Mouse (Mus musculus) liver, embryonic 12.5 days (tissue): ENCODE data around the gene Xpo4. TPM values are rescaled to one million over a fixed set of nuclear protein-coding genes. Genes with fewer than 3 reads are reported as not detected.

Experiments used
- ATAC-seq: fragments of 200-750 bp; cut with Nextera tagmentation; 2 replicates; pipeline ENCODE4 v1.8.0; 2017; ENCODE audit warnings: moderate number of reproducible peaks, mild to moderate bottlenecking, moderate library complexity
- H3K27ac ChIP-seq: fragments of 300-500 bp; sonication (generic); 2 replicates; pipeline ENCODE4 v1.5.1; 2016; ENCODE audit warnings: mild to moderate bottlenecking
- H3K27me3 ChIP-seq: fragments of 300-500 bp; sonication (generic); replicated peaks from 2 replicates; pipeline ENCODE4 v1.6.1; 2016; ENCODE audit warnings: mild to moderate bottlenecking, moderate library complexity
- H3K36me3 ChIP-seq: fragments of 300-500 bp; sonication (generic); 2 replicates; pipeline ENCODE4 v1.6.1; 2016; ENCODE audit warnings: mild to moderate bottlenecking, moderate library complexity
- H3K4me1 ChIP-seq: fragments of 300-500 bp; sonication (generic); 2 replicates; pipeline ENCODE4 v1.6.1; 2016
- H3K4me2 ChIP-seq: fragments of 300-500 bp; sonication (generic); 2 replicates; pipeline ENCODE4 v1.6.1; 2016; ENCODE audit warnings: mild to moderate bottlenecking, moderate library complexity
- H3K4me3 ChIP-seq: fragments of 300-500 bp; sonication (generic); 2 replicates; pipeline ENCODE4 v1.5.1; 2016; ENCODE audit warnings: mild to moderate bottlenecking, moderate library complexity
- H3K9ac ChIP-seq: fragments of 300-500 bp; sonication (generic); 2 replicates; pipeline ENCODE4 v1.6.1; 2016; ENCODE audit warnings: mild to moderate bottlenecking, moderate library complexity
- H3K9me3 ChIP-seq: fragments of 300-500 bp; sonication (generic); replicated peaks from 2 replicates; pipeline ENCODE4 v1.6.1; 2016; ENCODE audit warnings: mild to moderate bottlenecking, moderate library complexity
- WGBS: fragments of 180-500 bp; shearing (Covaris S2); methylation state at CpG from one replicate; pipeline ENCODE4 v1.1.7; 2016; ENCODE audit not compliant: insufficient replicate concordance; 5-methylcytosine and 5-hydroxymethylcytosine counted together
- polyA plus RNA-seq: library from polyadenylated mRNA; unstranded; fragments of >200 nt; fragmentation: Nextera tagmentation; extraction: Ambion mirVana; gene quantifications from 2 replicates; pipeline ENCODE4 v1.2.1, GENCODE M21; 2016

Gene Xpo4
- polyA plus RNA-seq, 1 experiment from 2014 or later = 28.9 TPM

DNA sequence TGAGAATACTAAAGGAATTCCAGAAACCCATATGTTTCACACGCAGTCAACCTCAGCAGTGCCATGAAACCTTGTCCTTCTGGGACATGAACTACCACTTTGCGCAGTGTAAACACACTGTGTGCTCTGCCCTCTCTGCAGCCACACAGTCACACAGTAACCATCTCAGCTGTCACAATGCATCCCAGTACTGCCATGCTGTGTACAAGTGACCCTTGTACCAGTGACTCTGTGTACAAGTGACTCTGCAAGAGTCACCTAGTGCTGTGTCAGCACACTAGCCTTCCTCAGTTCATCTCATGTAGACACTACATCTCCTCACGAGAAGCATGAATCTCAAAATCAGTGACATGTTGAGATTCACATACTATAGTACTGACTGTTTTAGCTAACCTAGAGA is 132.7 kb downstream of the Xpo4 start:
- whole genome bisulfite sequencing = 74% methylated on average over 3 of the region's 3 CpGs
- H3K9ac ChIP-seq = no peak overlapping the region
- no peak overlapping the region for H3K4me2 ChIP-seq
- no peak overlapping the region for H3K27ac ChIP-seq
- no peaks in the 10 kb centered on the region for H3K36me3 ChIP-seq
- no peak overlapping the region for H3K4me3 ChIP-seq
- no peaks in the 10 kb centered on the region for H3K9me3 ChIP-seq
- peaks cover 39% of the 10 kb centered on the region for H3K27me3 ChIP-seq
- peaks cover 7% of the 10 kb centered on the region; the same call in 1 of the 2 replicates for H3K4me1 ChIP-seq
- ATAC-seq = no peak

DNA sequence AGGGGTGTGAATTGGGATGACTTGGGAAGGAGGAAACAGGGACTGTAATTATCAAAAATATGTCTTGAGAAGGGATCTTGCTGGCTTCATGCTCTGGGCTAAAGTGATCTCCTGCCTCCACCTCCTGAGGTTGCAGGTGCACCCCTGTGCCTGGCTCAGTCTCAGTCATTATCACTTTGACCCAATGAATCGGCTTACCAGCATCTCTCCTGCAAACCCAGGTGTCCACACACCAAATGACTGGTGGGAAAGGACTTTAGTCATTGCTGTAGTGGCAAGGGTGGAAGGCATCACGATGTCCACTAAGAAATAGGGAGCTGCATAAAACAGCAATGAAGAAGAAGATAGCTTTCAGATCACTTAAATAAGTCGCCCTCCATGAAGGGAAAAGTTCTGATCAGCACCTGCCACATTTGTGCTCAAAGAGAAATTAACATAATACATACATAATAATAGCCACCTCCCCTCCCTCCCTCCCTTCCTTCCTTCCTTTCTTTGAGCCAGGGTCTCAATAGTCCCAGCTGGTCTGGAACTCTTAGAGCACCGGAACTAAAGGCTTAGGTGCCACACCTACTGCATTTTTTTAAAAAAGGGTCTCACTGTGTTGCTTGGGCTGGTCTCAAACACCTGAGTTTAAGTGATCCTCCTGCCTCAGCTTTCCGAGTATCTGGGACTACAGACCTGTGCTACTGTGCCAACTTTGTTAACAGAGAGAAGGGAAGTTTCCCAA is 135.3 kb downstream of the Xpo4 start:
- Histone ChIP-seq H3K4me3 (no peak overlapping the region), H3K4me1 (peaks cover 10% of the 10 kb centered on the region), H3K27me3 (peaks cover 46% of the 10 kb centered on the region), H3K36me3 (no peaks in the 10 kb centered on the region), H3K9me3 (no peaks in the 10 kb centered on the region), H3K9ac (no peak overlapping the region), H3K4me2 (no peak overlapping the region), H3K27ac (no peak overlapping the region)
- WGBS = 50% methylated on average over 5 of the region's 5 CpGs
- ATAC-seq = no peak

DNA sequence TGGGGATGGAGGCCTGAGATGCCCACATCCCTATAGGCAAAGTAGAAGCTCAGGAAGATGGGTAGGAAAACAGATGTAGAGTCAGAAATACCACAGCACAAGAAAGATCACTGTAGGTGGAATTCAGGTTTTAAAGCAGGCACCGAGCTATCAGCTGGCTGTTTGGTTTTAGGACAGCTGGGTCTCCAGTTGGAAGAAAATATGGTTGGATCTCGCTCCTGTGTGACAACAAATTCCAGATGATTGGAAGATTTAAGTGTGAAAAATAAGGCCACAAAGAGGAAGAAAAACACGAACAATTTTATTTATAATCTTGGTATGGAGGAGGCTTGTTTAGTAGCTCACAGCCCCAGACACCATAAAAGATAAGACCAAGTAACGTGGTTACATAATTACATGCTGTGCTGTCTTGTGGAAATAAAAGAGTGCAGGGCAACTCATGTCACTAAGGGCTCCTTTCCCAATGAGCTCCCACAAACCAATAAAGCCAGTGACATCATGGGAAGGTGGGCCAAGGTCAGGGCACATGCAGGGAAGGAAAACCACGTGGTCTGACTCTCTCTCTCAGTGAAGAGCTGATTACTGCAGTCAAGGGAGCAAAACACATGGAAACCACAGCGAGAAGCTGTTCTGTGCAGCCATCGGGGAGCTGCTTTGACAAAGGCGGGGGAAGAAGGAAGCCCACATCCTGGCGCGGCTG is 136.0 kb downstream of the Xpo4 start:
- ATAC-seq = no peak
- H3K4me2 ChIP-seq = no peak overlapping the region

GRCm38 (mm10) chr14:57527598-57527997 is 137.6 kb downstream of the Xpo4 start:
- Histone ChIP-seq H3K4me3 (no peak overlapping the region), H3K27ac (no peak overlapping the region), H3K36me3 (no peaks in the 10 kb centered on the region), H3K4me2 (no peak overlapping the region), H3K9me3 (no peaks in the 10 kb centered on the region), H3K9ac (no peak overlapping the region), H3K27me3 (peaks cover 58% of the 10 kb centered on the region), H3K4me1 (peaks cover 14% of the 10 kb centered on the region)
- ATAC-seq = no peak
- 35% methylated on average over 2 of the region's 2 CpGs for WGBS

More for the DNA sequence above, 136.0 kb downstream of the Xpo4 start:
- H3K27me3 ChIP-seq = peaks cover 46% of the 10 kb centered on the region
- no peaks in the 10 kb centered on the region for H3K36me3 ChIP-seq
- no peak overlapping the region for H3K4me3 ChIP-seq
- H3K9me3 ChIP-seq = no peaks in the 10 kb centered on the region
- H3K9ac ChIP-seq = no peak overlapping the region
- H3K4me1 ChIP-seq = peaks cover 14% of the 10 kb centered on the region
- WGBS = 27% methylated on average over 10 of the region's 10 CpGs
- H3K27ac ChIP-seq = no peak overlapping the region

Other genes starting within 250 kb of the Xpo4 start
- gene Ift88, start 241.4 kb downstream of the Xpo4 start, polyA plus RNA-seq = 2.4 and 2.6 TPM in 2 replicates
- 0.68 and 1.4 TPM in 2 replicates for gene Il17d, start 140.7 kb downstream of the Xpo4 start, polyA plus RNA-seq
- gene Eef1akmt1, start 93.8 kb downstream of the Xpo4 start, polyA plus RNA-seq = 53.6 and 54.5 TPM in 2 replicates
- not detected in 2 replicates for gene Gm49361, start 80.7 kb upstream of the Xpo4 start, polyA plus RNA-seq
- gene Lats2, start 93.0 kb upstream of the Xpo4 start, polyA plus RNA-seq = 6.6 and 7.3 TPM in 2 replicates
- 14.5 and 16.1 TPM in 2 replicates for gene Sap18, start 132.8 kb upstream of the Xpo4 start, polyA plus RNA-seq
- gene Ska3, start 160.8 kb upstream of the Xpo4 start, polyA plus RNA-seq = 28.6 and 30.1 TPM in 2 replicates
- 193 and 200 TPM in 2 replicates for gene Mrpl57, start 160.8 kb upstream of the Xpo4 start, polyA plus RNA-seq
- gene Zdhhc20, start 224.8 kb upstream of the Xpo4 start, polyA plus RNA-seq = 17.5 and 18.4 TPM in 2 replicates